In the genomic region with DNA sequence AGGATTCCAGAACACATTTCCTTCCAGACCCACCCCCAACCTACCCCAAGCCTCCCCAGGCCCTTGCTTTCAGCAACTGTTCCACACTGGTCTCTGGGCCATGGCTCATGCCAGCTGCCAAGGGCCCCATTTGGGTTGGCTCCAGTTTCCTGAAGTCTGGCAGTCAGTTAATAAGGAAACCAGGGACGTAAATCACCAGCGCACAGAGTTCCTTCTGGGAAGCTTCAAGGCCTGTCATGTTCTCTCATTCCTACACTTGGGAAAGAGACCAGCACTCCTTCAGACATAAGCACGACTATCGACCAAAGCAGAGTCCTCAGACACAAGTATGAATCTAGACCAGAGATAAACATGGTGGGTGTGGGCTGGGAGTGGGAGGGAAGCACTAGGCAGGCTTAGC, we compare ENCODE assay signal across 10 mouse cellular contexts.
DNase-seq lines count a peak whose midpoint lies in the region; ATAC-seq and TF ChIP-seq lines count a peak whose summit lies in the region.
"Had no signal": no experiment of that assay in that cellular context is flagged by ENCODE, and none has a peak within 500 bp of the region (broad histone marks: within the 10 kb centered on the region; RNA-seq: fewer than 3 reads in every experiment).

No protein-coding gene starts in this region.

- no peaks in the 10 kb centered on the region for H3K9me3 ChIP-seq in embryonic facial prominence, embryonic 10.5 days
- no peaks in the 10 kb centered on the region for H3K9me3 ChIP-seq in lung, embryonic 16.5 days (ENCODE audit: control insufficient read depth, low read length)
- no peaks in the 10 kb centered on the region for H3K9me3 ChIP-seq in midbrain, embryonic 11.5 days (ENCODE audit: control insufficient read depth, low read length)
- H3K9me3 ChIP-seq: megakaryocyte, embryonic 14.5 days had no signal

- H3K4me1 ChIP-seq in embryonic facial prominence, embryonic 10.5 days = peaks cover 25% of the 10 kb centered on the region
- H3K4me1 ChIP-seq in kidney, adult 2 months (ENCODE audit: control insufficient read depth, insufficient read depth, low read length) = peaks cover 15% of the 10 kb centered on the region
- peaks cover 34% of the 10 kb centered on the region for H3K4me1 ChIP-seq in lung, embryonic 16.5 days (replicated peaks; ENCODE audit: control insufficient read depth, insufficient read depth, low read length)
- no peaks in the 10 kb centered on the region for H3K4me1 ChIP-seq in midbrain, embryonic 11.5 days (ENCODE audit: control insufficient read depth, insufficient read depth, low read length)
- H3K4me1 ChIP-seq: megakaryocyte, embryonic 14.5 days had no signal

- no peak overlapping the region for H3K27ac ChIP-seq in embryonic facial prominence, embryonic 10.5 days (replicated peaks)
- no peak overlapping the region for H3K27ac ChIP-seq in kidney, adult 2 months (ENCODE audit: insufficient read depth, low read depth, low read length)
- H3K27ac ChIP-seq in lung, embryonic 16.5 days (ENCODE audit: low read length) = peak overlapping the region; percentile 56
- no peak overlapping the region for H3K27ac ChIP-seq in layer of hippocampus, adult 2 months
- H3K27ac ChIP-seq in midbrain, embryonic 11.5 days (ENCODE audit: low read depth, low read length) = no peak overlapping the region

- 86% methylated on average over 4 of the region's 4 CpGs for WGBS in embryonic facial prominence, embryonic 10.5 days
- 18% methylated on average over 4 of the region's 4 CpGs for WGBS in kidney, adult 2 months
- 41% methylated on average over 4 of the region's 4 CpGs for WGBS in lung, embryonic 16.5 days
- 92% methylated on average over 4 of the region's 4 CpGs for WGBS in midbrain, embryonic 11.5 days

- no peaks in the 10 kb centered on the region for H3K27me3 ChIP-seq in embryonic facial prominence, embryonic 10.5 days (replicated peaks; ENCODE audit: low read depth, poor library complexity, severe bottlenecking)
- no peaks in the 10 kb centered on the region for H3K27me3 ChIP-seq in kidney, adult 2 months (replicated peaks; ENCODE audit: control insufficient read depth, insufficient read depth, low read length)
- H3K27me3 ChIP-seq in lung, embryonic 16.5 days (ENCODE audit: control insufficient read depth, insufficient read depth, low read depth, low read length) = no peaks in the 10 kb centered on the region
- no peaks in the 10 kb centered on the region for H3K27me3 ChIP-seq in midbrain, embryonic 11.5 days (ENCODE audit: control insufficient read depth, insufficient read depth, low read length)

- no peak for TF ChIP-seq POLR2A in kidney, adult 2 months (IDR thresholded peaks at IDR 0.05; ENCODE audit: low read depth, low read length)

- no peaks in the 10 kb centered on the region for H3K36me3 ChIP-seq in embryonic facial prominence, embryonic 10.5 days (replicated peaks)
- H3K36me3 ChIP-seq in kidney, adult 2 months (ENCODE audit: control insufficient read depth, insufficient read depth, low read length) = no peaks in the 10 kb centered on the region
- H3K36me3 ChIP-seq in lung, embryonic 16.5 days (ENCODE audit: control insufficient read depth, insufficient read depth, low read length) = no peaks in the 10 kb centered on the region
- H3K36me3 ChIP-seq in midbrain, embryonic 11.5 days (ENCODE audit: control insufficient read depth, insufficient read depth, low read length) = no peaks in the 10 kb centered on the region

- no peak overlapping the region for H3K4me2 ChIP-seq in lung, embryonic 16.5 days (ENCODE audit: low read depth, low read length)
- H3K4me2 ChIP-seq in midbrain, embryonic 11.5 days = no peak overlapping the region

- H3K9ac ChIP-seq in lung, embryonic 16.5 days (ENCODE audit: low read length) = no peak overlapping the region
- no peak overlapping the region for H3K9ac ChIP-seq in midbrain, embryonic 11.5 days (ENCODE audit: low read length)

- peak; percentile 51 for ATAC-seq in lung, embryonic 16.5 days (ENCODE audit: low read depth)
- no peak for ATAC-seq in midbrain, embryonic 11.5 days (ENCODE audit: low FRiP score)

- no peak overlapping the region for H3K4me3 ChIP-seq in embryonic facial prominence, embryonic 10.5 days
- no peak overlapping the region for H3K4me3 ChIP-seq in kidney, adult 2 months (ENCODE audit: insufficient read depth, low read depth, low read length)
- H3K4me3 ChIP-seq in lung, embryonic 16.5 days (ENCODE audit: low read length) = no peak overlapping the region
- H3K4me3 ChIP-seq in layer of hippocampus, adult 2 months = no peak overlapping the region
- no peak overlapping the region for H3K4me3 ChIP-seq in midbrain, embryonic 11.5 days (ENCODE audit: low read depth, low read length)
- H3K4me3 ChIP-seq: megakaryocyte, embryonic 14.5 days had no signal

- no peak for TF ChIP-seq CTCF in kidney, adult 2 months (conservative IDR thresholded peaks at IDR 0.05; ENCODE audit: insufficient read depth, insufficient read length, low read depth, low read length)
- no peak for TF ChIP-seq CTCF in layer of hippocampus, adult 2 months (conservative IDR thresholded peaks at IDR 0.05)

- peak; percentile 27 for DNase-seq in adrenal gland, postnatal 10 days
- DNase-seq in adrenal gland, postnatal 25 days = no peak
- peak; percentile 19 for DNase-seq in embryonic facial prominence, embryonic 10.5 days (ENCODE audit: low spot score)
- peak; percentile 72 for DNase-seq in kidney, adult 2 months
- DNase-seq in layer of hippocampus, adult 2 months (ENCODE audit: low spot score in 2 of 2) = no peak
- DNase-seq in left cerebral cortex, adult 11 months (ENCODE audit: low spot score) = no peak
- no peak for DNase-seq in midbrain, embryonic 11.5 days (ENCODE audit: low spot score, missing footprints)
- DNase-seq: thymus, postnatal 25 days had no signal

Comparison
In these comparisons a context has a peak if more than half of its experiments do, and no peak if none do; other contexts are left out.
1. DNase-seq: peak in adrenal gland, postnatal 10 days (single experiment), embryonic facial prominence, embryonic 10.5 days (single experiment) and kidney, adult 2 months (single experiment); none in adrenal gland, postnatal 25 days (single experiment), layer of hippocampus, adult 2 months (0 of 2), left cerebral cortex, adult 11 months (single experiment) and midbrain, embryonic 11.5 days (single experiment).